Mouse (Mus musculus) kidney, adult 2 months (tissue): ENCODE measurements around the gene Atf7ip. TPM values are rescaled to one million over a fixed set of nuclear protein-coding genes. Genes with fewer than 3 reads are reported as not detected.

Experiments used
- DNase-seq: peaks from one replicate; pipeline ENCODE4 v3.0.0; 2021
- H3K27ac ChIP-seq: fragments of 200-500 bp; 2 replicates; pipeline ENCODE4 v1.5.1; 2012; ENCODE audit warnings: low read depth, low read length, control low read depth, inconsistent platforms; ENCODE audit not compliant: insufficient read depth
- H3K27me3 ChIP-seq: fragments of 200-500 bp; replicated peaks from 2 replicates; pipeline ENCODE4 v1.6.1; 2012; ENCODE audit warnings: mild to moderate bottlenecking, moderate library complexity, low read length, inconsistent platforms; ENCODE audit not compliant: control insufficient read depth, insufficient read depth
- H3K36me3 ChIP-seq: fragments of 200-500 bp; 2 replicates; pipeline ENCODE4 v1.6.1; 2012; ENCODE audit warnings: mild to moderate bottlenecking, moderate library complexity, low read length, inconsistent platforms; ENCODE audit not compliant: control insufficient read depth, insufficient read depth
- H3K4me1 ChIP-seq: fragments of 200-500 bp; 2 replicates; pipeline ENCODE4 v1.6.1; 2011; ENCODE audit warnings: low read length; ENCODE audit not compliant: control insufficient read depth, insufficient read depth
- H3K4me3 ChIP-seq: fragments of 200-500 bp; 2 replicates; pipeline ENCODE4 v1.5.1; 2011; ENCODE audit warnings: mild to moderate bottlenecking, low read depth, low read length, control low read depth; ENCODE audit not compliant: insufficient read depth
- CTCF ChIP-seq: fragments of 200-500 bp; conservative IDR thresholded peaks from 2 replicates; pipeline ENCODE4 v1.5.1; 2011; ENCODE audit warnings: low read depth, mild to moderate bottlenecking, control low read depth, low read length, moderate library complexity, mixed read lengths; ENCODE audit not compliant: insufficient read depth, insufficient read length
- POLR2A ChIP-seq: fragments of 200-500 bp; IDR thresholded peaks from one replicate; pipeline ENCODE4 v1.6.1; 2011; ENCODE audit warnings: low read depth, low read length, control low read depth
- WGBS: fragments of 180-500 bp; shearing (Covaris S2); methylation state at CpG from one replicate; pipeline ENCODE4 v1.1.7; 2018; 5-methylcytosine and 5-hydroxymethylcytosine counted together
- polyA plus RNA-seq: library from polyadenylated mRNA; depleted of rRNA; stranded (reverse); fragments of >200 nt; gene quantifications from 2 replicates; pipeline ENCODE4 v1.2.3, GENCODE M21; 2012

Atf7ip gene
- polyA plus RNA-seq, 1 experiment: 13.9 TPM

DNA sequence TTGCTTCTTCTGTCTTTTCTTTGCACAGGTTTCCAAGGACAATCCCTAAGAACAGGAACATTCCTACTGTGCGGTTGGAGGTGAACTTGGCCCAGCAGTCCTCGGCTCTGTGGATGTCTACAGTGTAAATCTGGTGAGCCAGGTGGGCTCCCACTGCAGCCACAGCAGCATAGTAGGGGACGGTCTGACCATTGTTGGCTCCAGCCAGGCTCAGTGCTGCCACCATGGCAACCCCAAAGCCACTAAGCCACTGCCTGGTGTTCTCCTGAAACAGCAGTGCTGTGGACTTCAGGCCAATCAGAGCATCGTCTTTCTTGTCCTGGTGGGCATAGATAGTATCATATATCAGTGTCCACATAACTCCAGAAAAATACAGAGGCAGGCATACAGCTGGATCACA is 19.8 kb upstream of the Atf7ip start:
- no peaks in the 10 kb centered on the region for H3K4me1 ChIP-seq
- H3K36me3 ChIP-seq: no peaks in the 10 kb centered on the region
- H3K27me3 ChIP-seq: no peaks in the 10 kb centered on the region
- no peak for DNase-seq
- WGBS: 89% methylated on average over 4 of the region's 4 CpGs
- TF ChIP-seq POLR2A (no peak), CTCF (no peak)
- no peak overlapping the region for H3K4me3 ChIP-seq
- H3K27ac ChIP-seq: no peak overlapping the region

DNA sequence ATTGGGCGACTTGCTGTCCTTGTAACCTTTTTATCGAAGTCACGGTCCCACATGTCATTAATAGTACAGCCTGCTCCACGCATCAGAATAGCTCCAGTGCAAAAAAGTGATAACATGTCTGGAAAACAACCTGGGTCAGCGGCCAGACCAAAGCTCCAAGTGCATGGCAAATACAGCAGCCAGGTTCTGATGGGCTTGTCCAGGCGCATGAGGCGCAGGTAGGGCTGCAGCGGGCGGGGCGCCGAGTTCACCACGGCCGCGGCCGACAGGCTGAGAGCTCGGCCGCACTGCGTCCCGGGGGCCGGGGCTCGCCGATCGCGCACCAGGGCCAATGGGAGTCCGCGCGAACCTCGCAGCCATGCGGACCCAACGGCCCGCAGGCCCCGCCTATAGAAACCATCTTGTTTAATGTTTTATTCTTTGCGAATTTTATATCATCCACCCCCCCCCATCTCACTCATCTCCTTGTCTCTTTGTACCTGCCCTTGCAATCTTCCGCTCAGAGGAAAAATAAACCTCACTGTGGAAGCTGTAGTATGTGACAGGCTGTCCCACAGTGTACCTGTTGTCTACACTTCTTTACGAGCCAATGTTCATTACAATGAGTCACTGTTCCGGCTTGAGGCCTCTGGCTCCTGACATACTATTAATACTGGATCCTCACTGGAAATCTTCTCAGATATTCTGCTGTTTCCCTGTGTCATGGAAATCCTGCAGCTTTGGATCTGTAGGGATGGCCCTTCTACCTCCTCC is 19.0 kb upstream of the Atf7ip start:
- H3K27ac ChIP-seq: no peak overlapping the region
- H3K4me1 ChIP-seq: no peaks in the 10 kb centered on the region
- no peak overlapping the region for H3K4me3 ChIP-seq
- DNase-seq: no peak
- no peaks in the 10 kb centered on the region for H3K36me3 ChIP-seq
- 61% methylated on average over 36 of the region's 36 CpGs for WGBS
- no peak for TF ChIP-seq CTCF
- TF ChIP-seq POLR2A: no peak
- H3K27me3 ChIP-seq: no peaks in the 10 kb centered on the region

DNA sequence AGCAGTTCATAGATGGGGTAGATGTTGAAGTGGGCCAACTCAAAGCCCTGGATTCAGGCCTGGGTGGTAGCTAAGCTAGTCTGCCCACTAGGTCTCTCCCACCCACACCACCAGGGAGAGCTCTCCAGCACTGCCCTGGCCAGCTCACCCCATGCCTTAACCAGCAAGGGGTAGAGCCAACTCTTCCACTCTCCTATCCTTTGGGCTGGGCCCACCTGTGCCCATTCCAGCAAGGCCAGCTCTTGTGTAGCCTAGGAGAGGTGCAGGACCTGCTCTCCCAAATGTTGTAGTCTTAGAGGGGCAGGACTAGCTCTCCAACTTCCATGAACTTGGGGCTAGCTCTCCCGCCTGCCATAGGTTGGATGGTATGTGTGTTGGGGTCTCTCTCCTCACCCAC is 18.4 kb upstream of the Atf7ip start:
- Histone ChIP-seq H3K4me3 (no peak overlapping the region), H3K27me3 (no peaks in the 10 kb centered on the region), H3K36me3 (no peaks in the 10 kb centered on the region), H3K27ac (no peak overlapping the region), H3K4me1 (no peaks in the 10 kb centered on the region)
- 100% methylated on average over 1 of the region's 1 CpGs for WGBS
- TF ChIP-seq POLR2A (no peak), CTCF (no peak)
- DNase-seq: no peak

DNA sequence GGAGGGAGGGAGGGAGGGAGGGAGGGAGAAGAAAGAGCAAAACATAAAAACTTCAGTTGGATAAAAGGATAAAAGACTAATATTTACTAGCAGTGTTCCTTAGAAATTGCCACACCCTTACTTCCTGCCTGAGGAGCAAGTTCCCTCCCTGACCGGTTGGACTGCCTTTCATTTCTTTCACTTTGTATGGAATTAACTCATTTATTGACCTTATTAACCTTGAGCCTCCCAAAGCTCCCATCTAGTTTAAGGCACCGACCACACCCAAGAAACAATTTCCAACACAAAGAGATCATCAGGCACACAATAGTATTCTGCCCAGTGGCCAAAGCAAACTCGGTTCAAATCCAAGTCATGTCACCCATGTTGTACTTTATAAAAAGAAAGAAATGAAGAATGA is 16.1 kb upstream of the Atf7ip start:
- Histone ChIP-seq H3K27ac (no peak overlapping the region), H3K4me1 (no peaks in the 10 kb centered on the region), H3K36me3 (no peaks in the 10 kb centered on the region), H3K27me3 (no peaks in the 10 kb centered on the region), H3K4me3 (no peak overlapping the region)
- WGBS: 60% methylated on average over 3 of the region's 3 CpGs
- no peak for TF ChIP-seq POLR2A
- no peak for TF ChIP-seq CTCF
- DNase-seq: no peak

DNA sequence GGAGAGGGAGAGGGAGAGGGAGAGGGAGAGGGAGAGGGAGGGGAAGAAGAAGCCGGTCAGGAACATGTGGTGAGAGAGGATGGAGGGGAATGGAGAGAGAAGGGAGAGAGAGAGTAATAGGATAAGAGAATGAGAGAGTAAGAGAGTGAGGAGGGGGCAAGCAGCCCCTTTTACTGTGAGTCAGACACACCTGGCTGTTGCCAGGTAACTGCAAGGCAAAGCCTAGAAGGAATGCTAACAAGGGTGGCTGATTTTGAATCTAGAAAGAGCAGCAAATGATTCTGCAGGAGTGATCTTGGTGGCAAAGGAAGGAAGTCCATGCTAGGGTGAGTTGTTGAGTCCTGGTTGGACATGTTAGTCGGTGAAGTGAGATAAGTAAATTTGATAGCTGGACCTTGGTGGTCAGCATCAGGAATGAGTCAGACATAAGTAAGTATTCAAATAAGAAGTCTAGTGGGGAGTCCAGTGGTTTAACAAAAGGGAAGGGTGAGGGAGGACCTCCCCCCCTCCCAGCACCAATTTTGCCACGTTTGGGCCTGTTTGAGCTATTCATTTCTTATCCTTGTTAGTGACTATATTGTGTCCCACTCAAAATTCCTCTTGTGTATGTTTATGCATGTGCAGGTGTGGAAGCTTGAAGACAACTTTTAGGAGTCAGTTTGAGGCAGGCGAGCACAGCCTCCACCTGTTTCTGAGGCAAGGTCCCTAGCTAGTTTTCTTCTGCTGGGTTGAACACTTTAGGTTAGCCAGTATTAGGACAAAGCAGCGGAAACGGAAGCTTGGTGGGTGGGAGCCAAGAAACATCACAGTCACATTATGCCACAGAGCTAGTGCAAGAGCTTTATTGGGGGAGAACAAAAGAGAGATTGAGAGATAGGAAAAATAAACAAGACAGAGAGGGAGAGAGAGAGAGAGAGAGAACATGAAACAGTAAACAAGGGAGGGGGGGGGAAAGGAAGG is 15.2 kb upstream of the Atf7ip start:
- DNase-seq: no peak
- no peak for TF ChIP-seq CTCF
- TF ChIP-seq POLR2A: no peak
- H3K4me1 ChIP-seq: no peaks in the 10 kb centered on the region
- no peak overlapping the region for H3K27ac ChIP-seq
- no peak overlapping the region for H3K4me3 ChIP-seq
- no peaks in the 10 kb centered on the region for H3K36me3 ChIP-seq
- no peaks in the 10 kb centered on the region for H3K27me3 ChIP-seq
- 74% methylated on average over 6 of the region's 6 CpGs for WGBS

DNA sequence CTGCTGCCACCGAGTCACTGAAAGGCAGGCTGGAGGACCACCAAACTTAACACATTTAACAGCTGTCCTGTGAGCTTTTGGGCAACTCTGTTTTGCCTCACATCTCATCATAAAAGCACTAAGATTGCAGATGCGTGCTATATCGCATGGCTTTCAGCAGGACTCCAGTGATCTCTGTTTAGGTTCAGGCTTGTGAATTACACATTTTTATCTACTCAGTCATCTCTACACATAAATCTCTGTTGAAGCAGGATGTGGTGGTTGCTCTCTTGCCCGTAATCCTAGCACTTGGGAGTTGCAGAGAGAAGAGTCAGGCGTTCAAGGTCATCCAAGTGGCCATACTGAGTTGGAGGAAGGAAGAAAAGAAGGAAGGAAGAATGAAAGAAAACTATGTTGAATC is 14.3 kb upstream of the Atf7ip start:
- no peak overlapping the region for H3K4me3 ChIP-seq
- H3K27ac ChIP-seq: no peak overlapping the region; the same call in 1 of the 2 replicates
- no peaks in the 10 kb centered on the region for H3K4me1 ChIP-seq
- DNase-seq: no peak
- H3K36me3 ChIP-seq: no peaks in the 10 kb centered on the region
- no peak for TF ChIP-seq POLR2A
- TF ChIP-seq CTCF: no peak
- H3K27me3 ChIP-seq: no peaks in the 10 kb centered on the region
- WGBS: 61% methylated on average over 5 of the region's 5 CpGs

DNA sequence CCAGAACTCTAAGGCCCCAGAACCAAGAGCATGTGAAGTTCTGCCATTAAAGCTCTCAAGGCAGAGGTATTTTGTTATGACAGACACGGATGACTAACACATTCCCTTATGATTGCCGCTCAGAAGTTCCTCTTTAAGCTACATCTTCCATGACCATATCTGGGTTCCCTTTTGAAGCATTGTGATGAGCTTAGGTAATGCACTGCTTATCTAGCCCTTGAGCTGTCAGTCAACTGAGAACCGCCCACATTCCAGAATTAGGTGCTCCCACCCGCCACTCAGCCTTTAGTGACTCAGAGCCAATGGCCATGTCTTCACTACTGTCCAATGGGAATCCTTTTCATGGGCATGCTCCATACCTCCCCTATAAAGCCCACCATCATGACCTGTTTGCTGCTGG is 13.7 kb upstream of the Atf7ip start:
- no peaks in the 10 kb centered on the region for H3K4me1 ChIP-seq
- TF ChIP-seq POLR2A (no peak), CTCF (no peak)
- H3K4me3 ChIP-seq: no peak overlapping the region
- no peaks in the 10 kb centered on the region for H3K36me3 ChIP-seq
- no peak overlapping the region for H3K27ac ChIP-seq
- H3K27me3 ChIP-seq: no peaks in the 10 kb centered on the region
- 93% methylated on average over 4 of the region's 4 CpGs for WGBS
- no peak for DNase-seq
